In the genomic region with DNA sequence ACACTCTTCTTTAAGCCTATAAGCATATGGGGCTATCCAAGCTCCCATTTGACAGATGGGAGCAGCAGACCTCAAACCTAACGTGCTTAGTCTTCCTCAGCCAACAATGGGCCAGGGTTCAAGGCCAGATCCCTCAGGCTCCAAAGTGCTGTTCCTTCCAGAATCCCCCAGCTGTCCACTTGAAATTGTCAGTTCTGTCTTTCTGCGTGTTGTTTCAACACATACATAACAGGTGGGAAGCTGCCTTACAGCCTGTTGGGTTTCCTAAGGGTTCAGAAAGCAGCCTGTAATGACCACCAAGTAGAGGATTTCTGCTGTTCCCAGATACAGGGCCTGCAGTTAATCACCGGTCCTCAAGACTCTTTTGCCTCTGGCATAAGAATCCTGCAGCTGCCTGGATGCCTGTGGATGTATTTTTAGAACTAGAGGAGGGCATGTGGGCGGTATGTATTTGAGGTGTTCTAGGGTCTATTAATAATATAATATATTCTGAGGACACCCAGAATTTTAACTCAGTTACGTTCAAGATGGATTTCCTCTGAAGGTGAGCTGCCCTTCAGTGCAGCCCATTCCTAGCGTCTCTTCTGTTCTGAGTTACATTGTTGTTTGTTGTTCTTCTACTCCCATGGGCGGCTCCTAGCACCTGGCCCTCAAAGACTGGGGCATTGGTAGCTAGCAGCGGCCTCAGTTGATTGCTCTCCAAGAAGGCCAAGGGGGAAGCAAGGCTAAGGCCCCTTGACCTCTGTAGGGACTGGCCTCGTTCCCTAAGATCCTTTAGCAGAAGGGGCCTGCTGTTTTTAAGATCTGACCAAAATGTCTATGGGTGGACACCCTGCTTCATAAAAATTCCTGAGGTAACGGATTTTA, we compare ENCODE assay signal across 24 mouse cellular contexts. TPM values are rescaled to one million over a fixed set of nuclear protein-coding genes. Genes with fewer than 3 reads are reported as not detected.
A peak's percentile ranks its signal among the peaks of the same experiment; 100 is the strongest.
DNase-seq lines count a peak whose midpoint lies in the region; ATAC-seq and TF ChIP-seq lines count a peak whose summit lies in the region.
"Had no signal": no experiment of that assay in that cellular context is flagged by ENCODE, and none has a peak within 500 bp of the region (broad histone marks: within the 10 kb centered on the region; RNA-seq: fewer than 3 reads in every experiment).

No protein-coding gene starts in this region.

- intact Hi-C loops in heart, postnatal 36 days (cut with DNase I) = no loop called here

- H3K4me2 ChIP-seq in heart, postnatal 0 days (ENCODE audit: low read depth, low read length) = no peak overlapping the region
- H3K4me2 ChIP-seq: embryonic facial prominence, embryonic 12.5 days; forebrain, embryonic 15.5 days; hindbrain, embryonic 12.5 days; midbrain, embryonic 13.5 days; stomach, embryonic 15.5 days had no signal

- H3K9me3 ChIP-seq in heart, postnatal 0 days (replicated peaks; ENCODE audit: control insufficient read depth, low read length) = no peaks in the 10 kb centered on the region
- H3K9me3 ChIP-seq: embryonic facial prominence, embryonic 12.5 days; forebrain, embryonic 15.5 days; hindbrain, embryonic 12.5 days; midbrain, embryonic 13.5 days; stomach, embryonic 15.5 days had no signal

- no peak overlapping the region for H3K9ac ChIP-seq in heart, postnatal 0 days (replicated peaks; ENCODE audit: low read depth, low read length)
- H3K9ac ChIP-seq: embryonic facial prominence, embryonic 12.5 days; forebrain, embryonic 15.5 days; hindbrain, embryonic 12.5 days; midbrain, embryonic 13.5 days; stomach, embryonic 15.5 days had no signal

- H3K4me1 ChIP-seq in kidney, adult 2 months (ENCODE audit: control insufficient read depth, insufficient read depth, low read length) = no peaks in the 10 kb centered on the region; the same call in 1 of the 2 replicates
- peaks cover 40% of the 10 kb centered on the region for H3K4me1 ChIP-seq in brown adipose tissue, adult 24 weeks (ENCODE audit: control insufficient read depth, insufficient read depth, insufficient read length, low read length)
- H3K4me1 ChIP-seq in heart, postnatal 0 days (ENCODE audit: control insufficient read depth, insufficient read depth) = peaks cover 46% of the 10 kb centered on the region
- H3K4me1 ChIP-seq: forebrain, embryonic 15.5 days; midbrain, embryonic 13.5 days; stomach, embryonic 15.5 days had no signal

- ATAC-seq in heart, postnatal 0 days (ENCODE audit: insufficient read depth, low read depth) = peak; percentile 34; the same call in 1 of the 2 replicates
- ATAC-seq: forebrain, embryonic 15.5 days; lung, postnatal 0 days; midbrain, embryonic 13.5 days had no signal

- WGBS in kidney, adult 2 months = 59% methylated on average over 10 of the region's 10 CpGs
- 46% methylated on average over 10 of the region's 10 CpGs for WGBS in heart, postnatal 0 days

- TF ChIP-seq CTCF in kidney, adult 2 months (conservative IDR thresholded peaks at IDR 0.05; ENCODE audit: insufficient read depth, insufficient read length, low read depth, low read length) = no peak
- TF ChIP-seq CTCF in heart, postnatal 0 days (IDR thresholded peaks at IDR 0.05; ENCODE audit: low read depth) = no peak

- 0 out of 2 replicates have a peak, but pooled peaks have one; percentile 3 for TF ChIP-seq EP300 in heart, postnatal 0 days (IDR thresholded peaks at IDR 0.05; ENCODE audit: low read depth)

- H3K27ac ChIP-seq in kidney, adult 2 months (ENCODE audit: insufficient read depth, low read depth, low read length) = peak overlapping the region; percentile 37; the same call in 1 of the 2 replicates
- peak overlapping the region; percentile 68 for H3K27ac ChIP-seq in brown adipose tissue, adult 24 weeks (replicated peaks; ENCODE audit: low read depth, low read length)
- H3K27ac ChIP-seq in heart, postnatal 0 days (ENCODE audit: low read depth) = peak overlapping the region; percentile 66
- H3K27ac ChIP-seq: embryonic facial prominence, embryonic 12.5 days; forebrain, embryonic 15.5 days; hindbrain, embryonic 12.5 days; left cerebral cortex, adult 2 months; midbrain, embryonic 13.5 days; stomach, embryonic 15.5 days had no signal

- TF ChIP-seq POLR2A in kidney, adult 2 months (IDR thresholded peaks at IDR 0.05; ENCODE audit: low read depth, low read length) = no peak

- DNase-seq in heart, adult 11 months = peak; percentile 92
- DNase-seq in heart, postnatal 36 days = no peak
- no peak for DNase-seq in kidney, adult 2 months
- no peak for DNase-seq in kidney, adult 8-10 months
- DNase-seq in heart, postnatal 0 days (ENCODE audit: low spot score) = peak; percentile 40
- no peak for DNase-seq in thymus, adult 18-20 months
- DNase-seq: adrenal gland, postnatal 25 days; B cell, adult 2 months; cerebellum, adult 18-20 months; gastrocnemius, postnatal 25 days; kidney, adult 9 months; kidney, postnatal 25 days; layer of hippocampus, adult 9-11 months; liver; right cerebral cortex, postnatal 25 days; thymus, adult 2 months had no signal

- no peak overlapping the region for H3K4me3 ChIP-seq in kidney, adult 2 months (ENCODE audit: insufficient read depth, low read depth, low read length)
- H3K4me3 ChIP-seq in brown adipose tissue, adult 24 weeks (ENCODE audit: insufficient read depth, low read depth, low read length) = no peak overlapping the region
- H3K4me3 ChIP-seq in heart, postnatal 0 days (ENCODE audit: low read depth, low read length) = no peak overlapping the region
- H3K4me3 ChIP-seq: embryonic facial prominence, embryonic 12.5 days; forebrain, embryonic 15.5 days; hindbrain, embryonic 12.5 days; left cerebral cortex, adult 2 months; midbrain, embryonic 13.5 days; stomach, embryonic 15.5 days had no signal

- H3K36me3 ChIP-seq in kidney, adult 2 months (ENCODE audit: control insufficient read depth, insufficient read depth, low read length) = no peaks in the 10 kb centered on the region; the same call in 1 of the 2 replicates
- H3K36me3 ChIP-seq in heart, postnatal 0 days (replicated peaks; ENCODE audit: control insufficient read depth, insufficient read depth, low read length) = no peaks in the 10 kb centered on the region
- H3K36me3 ChIP-seq: embryonic facial prominence, embryonic 12.5 days; forebrain, embryonic 15.5 days; hindbrain, embryonic 12.5 days; midbrain, embryonic 13.5 days; stomach, embryonic 15.5 days had no signal

- H3K27me3 ChIP-seq in kidney, adult 2 months (replicated peaks; ENCODE audit: control insufficient read depth, insufficient read depth, low read length) = no peaks in the 10 kb centered on the region
- H3K27me3 ChIP-seq in heart, postnatal 0 days (ENCODE audit: control insufficient read depth, insufficient read depth, low read length) = no peaks in the 10 kb centered on the region
- H3K27me3 ChIP-seq: embryonic facial prominence, embryonic 12.5 days; forebrain, embryonic 15.5 days; hindbrain, embryonic 12.5 days; midbrain, embryonic 13.5 days; stomach, embryonic 15.5 days had no signal

RNA-seq across cellular contexts. Expression of a gene that starts 41.0 kb away (rescaled TPM):
- 10 to 100 TPM in 1 of 2 experiments, 1 to 10 TPM in 1; 7.5 to 12.1 TPM for total RNA-seq in heart, postnatal 36 days (2021)
- polyA plus RNA-seq in kidney, adult 2 months (2012; rRNA removed) = 3.1 and 4.3 TPM in 2 replicates
- 2.8 and 6.6 TPM in 2 replicates for polyA plus RNA-seq in brown adipose tissue, adult 24 weeks (2012; ENCODE audit: insufficient read depth, insufficient read length, missing spikeins)
- 4.5 and 5.6 TPM in 2 replicates for total RNA-seq in heart, postnatal 0 days (2014; rRNA removed; ENCODE audit: low replicate concordance)
- polyA plus RNA-seq in heart, postnatal 0 days (2015; fragmentation: Nextera tagmentation; extraction: Ambion mirVana) = 0.82 TPM in 2 replicates

Comparison
In these comparisons a context has a peak if more than half of its experiments do, and no peak if none do; other contexts are left out.
1. DNase-seq: peak in heart, adult 11 months (single experiment) and heart, postnatal 0 days (single experiment); none in heart, postnatal 36 days (0 of 2), kidney, adult 2 months (single experiment), kidney, adult 8-10 months (0 of 2) and thymus, adult 18-20 months (0 of 2).
2. Peak in every context shown above with its lines, with median percentiles within 50 percentile points of each other: H3K27ac ChIP-seq.